Mouse (Mus musculus) layer of hippocampus, adult 8-10 months (tissue): ENCODE data around the gene Tnfrsf25. TPM values are rescaled to one million over a fixed set of nuclear protein-coding genes. Genes with fewer than 3 reads are reported as not detected.

Experiments used
- DNase-seq, 2 experiments: peaks; one replicate each; pipeline ENCODE4 v3.0.0; 2022; ENCODE audit warnings: low spot score in 2 of 2
- total RNA-seq, 4 experiments: library from RNA; stranded (reverse); gene quantifications; 2 replicates each; pipeline ENCODE4 v1.2.4; 2022

The Tnfrsf25 gene
- total RNA-seq, 4 experiments from 2014 or later = 19.8 to 71.6 (median 34.1) TPM

DNA sequence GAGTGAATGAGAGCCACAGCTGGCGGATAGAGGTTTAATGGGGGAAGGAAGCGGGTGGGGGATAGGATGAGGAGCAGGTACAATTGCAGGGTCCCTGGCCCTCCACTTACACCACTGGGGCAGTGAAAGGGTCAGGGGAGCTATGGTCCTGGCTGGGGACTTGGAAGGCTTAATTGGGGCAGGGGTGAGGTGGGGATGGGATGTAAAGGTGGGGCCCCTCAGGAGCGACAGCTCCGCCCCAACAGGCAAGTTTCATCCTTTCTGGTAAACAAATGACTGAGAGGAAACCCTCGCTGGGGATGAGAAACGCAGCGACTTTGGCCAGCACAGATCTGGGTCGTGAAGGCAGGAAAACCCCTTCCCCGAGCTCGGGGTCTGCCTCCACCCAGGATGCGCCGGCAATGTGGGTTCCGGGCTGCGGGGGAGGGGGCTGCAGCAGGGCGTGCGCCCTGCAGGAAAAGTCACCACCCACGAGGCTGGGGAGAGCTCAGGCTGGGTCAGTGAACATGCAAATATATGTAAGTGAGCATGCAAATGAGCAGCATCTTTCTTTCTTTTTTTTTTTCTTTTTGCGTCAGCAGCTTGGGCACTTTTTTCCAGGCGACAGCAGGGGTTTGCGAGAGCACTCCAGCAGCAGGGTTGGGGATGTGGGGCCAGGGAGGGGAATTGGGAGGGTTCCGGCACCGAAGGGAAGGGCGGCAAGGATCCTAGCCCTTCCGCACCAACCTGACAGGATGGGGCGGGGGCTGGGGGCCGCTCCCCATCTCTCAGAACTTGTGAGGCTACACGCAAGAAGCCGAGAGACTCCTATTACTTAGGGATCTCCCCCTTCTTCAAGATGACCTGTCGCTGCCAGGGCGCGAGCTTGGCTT, 4.8 kb downstream of the Tnfrsf25 start:
- no peak for DNase-seq

DNA sequence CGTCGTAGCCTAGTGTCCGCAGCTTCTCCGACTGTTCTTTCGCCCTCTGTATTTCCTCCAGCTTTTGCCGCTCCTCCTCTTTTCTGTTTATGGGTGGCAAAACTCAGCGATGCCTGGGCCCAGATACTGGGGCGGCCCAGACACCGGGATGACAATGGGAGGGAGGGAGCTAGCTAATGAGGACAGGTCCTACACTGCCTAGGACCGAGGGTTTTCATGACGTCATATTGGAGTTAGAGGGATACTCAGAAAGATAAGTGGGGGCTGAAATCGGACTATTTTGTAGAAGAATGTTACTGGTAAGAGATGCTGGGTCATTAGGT, 5.4 kb downstream of the Tnfrsf25 start:
- DNase-seq = no peak

DNA sequence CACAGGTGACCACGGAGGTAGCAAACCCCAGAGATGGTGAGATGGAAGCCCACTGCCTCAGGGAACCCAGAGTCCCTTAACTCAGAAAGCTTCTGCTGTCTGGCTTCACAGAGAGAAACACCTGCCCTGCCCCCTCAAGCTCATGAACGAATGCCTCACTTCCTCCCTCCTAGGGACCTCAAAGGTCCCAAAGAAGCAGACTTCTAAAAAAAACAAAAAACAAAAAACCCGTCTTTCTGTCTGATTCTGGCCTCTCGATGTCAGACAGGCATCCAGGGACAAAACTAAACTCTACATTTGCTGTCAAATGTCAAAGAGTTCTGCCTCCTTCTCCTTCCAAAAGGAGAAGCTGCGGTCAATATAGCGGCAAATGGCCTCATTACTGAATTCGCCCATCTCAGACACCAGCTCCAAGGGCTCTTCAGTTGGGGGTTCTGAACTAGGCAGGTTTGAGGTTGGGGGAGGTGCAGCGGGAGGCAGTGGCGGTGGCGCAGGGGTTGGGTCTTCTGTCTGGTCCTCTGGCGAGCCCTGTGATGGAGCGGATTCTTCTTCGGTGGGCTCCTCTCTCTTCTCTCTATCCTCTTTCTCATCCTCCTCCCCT, 8.7 kb downstream of the Tnfrsf25 start:
- DNase-seq = no peak

DNA sequence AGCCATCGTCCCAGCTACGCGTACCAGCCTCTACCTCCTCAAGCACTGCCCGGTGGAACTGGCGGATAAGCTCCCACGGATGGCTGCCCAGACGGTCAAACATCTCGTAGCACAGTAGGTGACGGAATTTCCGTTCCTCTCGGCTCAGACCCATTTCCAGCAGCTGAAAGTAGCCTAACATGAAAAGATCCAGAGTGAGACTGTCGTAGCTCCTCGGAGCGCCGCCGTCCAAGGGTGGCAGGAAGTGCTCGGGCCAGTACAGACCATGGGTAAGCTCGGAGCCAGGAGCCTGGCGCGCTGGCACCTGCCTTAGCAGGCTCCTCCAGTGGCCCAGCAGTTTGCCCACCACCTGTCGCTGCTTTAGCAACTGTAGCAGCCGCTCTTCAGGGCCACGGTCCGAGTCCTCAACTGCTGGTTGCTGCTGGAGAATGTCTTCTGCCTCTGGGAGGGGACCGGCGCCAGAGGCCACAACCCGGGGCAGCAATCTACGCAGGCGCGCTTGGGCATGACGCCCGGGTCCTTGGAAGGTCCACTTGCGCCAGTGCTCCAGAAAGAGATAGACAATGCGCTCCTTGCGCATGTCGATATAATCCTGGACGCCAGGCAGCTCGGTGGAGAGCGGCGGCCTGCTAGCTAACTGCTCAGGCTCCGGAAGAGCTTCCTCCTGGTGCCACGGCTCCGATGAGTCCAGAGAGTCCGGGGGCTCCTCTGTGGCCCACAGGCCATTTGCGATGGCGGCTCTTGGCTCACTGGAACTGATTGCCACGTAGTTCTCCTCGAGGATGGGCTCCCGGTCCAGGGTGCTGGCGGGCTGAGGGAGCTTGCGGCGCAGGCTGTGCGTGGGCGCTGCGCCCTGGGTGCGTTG, 9.7 kb downstream of the Tnfrsf25 start:
- DNase-seq = no peak

DNA sequence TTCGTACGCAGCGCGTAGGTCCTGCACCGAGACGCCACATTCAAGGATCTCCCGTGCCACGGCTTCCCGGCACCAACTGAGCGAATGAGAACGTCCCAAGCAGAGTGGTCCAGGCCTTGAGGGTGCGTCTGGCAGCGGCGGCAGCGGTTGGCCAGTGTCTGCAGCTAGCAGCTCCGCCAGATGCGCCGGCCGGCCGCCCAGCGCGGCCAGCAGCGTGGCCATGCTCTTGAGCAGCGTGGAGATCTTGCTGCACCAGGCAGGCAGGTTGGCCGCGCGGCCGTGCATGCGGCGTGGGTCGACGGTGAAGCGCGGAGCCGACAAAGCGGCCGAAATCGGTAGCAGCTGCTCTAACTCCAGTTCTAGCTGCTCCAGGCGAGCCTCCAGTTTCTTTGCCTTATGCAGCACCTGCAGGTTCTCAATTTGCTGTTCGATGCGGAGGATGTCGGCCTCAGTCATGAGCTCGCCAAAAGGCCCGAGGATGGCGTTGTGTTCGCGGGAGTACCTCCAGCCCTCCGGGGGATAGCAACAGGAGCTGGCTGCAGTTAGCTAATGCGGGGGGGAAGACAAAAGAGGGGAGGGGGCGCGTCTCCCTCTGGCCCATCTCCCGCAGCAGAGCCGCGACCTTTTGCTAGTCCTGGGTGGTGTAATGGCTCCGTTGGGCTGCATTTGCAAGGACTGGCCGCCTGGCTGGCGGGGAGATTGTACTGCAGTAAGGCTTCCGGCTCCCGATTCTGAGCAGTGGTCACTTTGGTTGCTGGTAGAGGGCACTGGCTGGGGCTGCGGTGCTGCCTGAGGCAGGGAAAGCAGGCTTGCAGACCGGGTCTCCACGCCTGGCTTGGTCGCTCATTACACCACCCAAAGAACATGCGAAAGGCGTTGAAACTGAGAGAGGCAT, 10.5 kb downstream of the Tnfrsf25 start:
- DNase-seq = no peak

DNA sequence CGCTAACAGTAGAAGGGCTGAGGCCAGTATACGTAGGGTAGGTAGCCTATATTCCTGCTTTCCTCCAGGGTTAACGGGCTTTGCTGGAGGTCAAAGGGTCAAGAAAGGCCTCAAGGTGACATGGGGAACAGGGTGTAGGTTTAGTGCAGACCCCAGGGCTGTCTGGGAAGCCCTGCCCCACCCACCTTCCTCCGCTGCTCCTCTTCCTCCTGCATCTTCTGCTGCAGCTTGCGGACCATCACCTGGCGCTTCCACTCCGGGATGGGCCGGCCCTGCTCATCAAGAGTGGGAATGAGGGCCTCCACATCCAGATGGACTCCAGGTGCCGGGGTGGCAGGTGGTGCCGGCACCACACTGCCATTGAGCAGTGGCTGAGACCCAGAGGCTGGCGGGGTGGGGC, 12.2 kb downstream of the Tnfrsf25 start:
- no peak for DNase-seq

DNA sequence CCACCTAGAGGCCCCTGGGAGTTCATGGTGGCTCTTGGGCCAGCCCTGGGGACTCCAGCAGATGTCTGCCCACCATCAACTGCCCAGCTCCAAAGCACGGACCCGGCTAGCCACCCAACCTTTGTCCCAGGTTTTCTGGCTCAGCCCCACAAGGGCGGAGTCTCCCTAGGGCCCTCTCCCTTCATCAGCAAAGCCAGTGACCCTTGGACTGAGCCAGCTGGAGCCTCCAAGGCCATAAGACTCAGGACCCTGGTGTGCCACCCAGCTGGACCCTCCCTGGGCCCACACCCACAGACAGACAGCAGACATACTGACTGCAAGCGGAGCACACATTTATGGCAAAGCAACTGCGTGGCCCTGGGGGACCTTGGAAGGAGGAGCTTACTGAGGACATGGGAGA, 13.1 kb downstream of the Tnfrsf25 start:
- no peak for DNase-seq

DNA sequence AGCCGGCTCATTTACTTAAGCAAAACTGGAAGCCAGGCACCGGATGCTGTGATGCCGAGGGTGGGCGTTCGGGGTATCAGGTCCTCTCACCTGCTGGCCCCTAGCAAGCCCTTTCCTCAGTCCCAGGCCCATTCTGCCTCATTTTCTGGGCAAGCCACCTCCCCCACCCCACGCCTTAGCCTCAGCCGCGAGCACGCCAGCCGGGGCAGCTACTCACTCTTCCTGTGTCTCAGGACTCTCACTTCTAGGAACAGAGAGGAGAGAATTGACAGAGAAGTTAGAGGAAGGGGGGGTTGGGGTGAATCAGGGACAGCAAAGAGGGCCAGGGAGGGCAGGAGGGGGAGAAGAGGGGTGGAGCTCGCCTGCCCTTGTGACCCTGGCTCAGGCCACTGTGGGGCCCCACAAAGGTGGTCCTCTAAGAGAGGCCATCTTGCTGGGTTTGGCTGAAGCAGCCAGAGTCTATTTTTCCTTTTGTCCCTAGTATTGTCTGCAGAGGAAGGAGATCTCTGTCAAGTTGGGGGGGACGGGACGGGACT, 13.7 kb downstream of the Tnfrsf25 start:
- DNase-seq = no peak

DNA sequence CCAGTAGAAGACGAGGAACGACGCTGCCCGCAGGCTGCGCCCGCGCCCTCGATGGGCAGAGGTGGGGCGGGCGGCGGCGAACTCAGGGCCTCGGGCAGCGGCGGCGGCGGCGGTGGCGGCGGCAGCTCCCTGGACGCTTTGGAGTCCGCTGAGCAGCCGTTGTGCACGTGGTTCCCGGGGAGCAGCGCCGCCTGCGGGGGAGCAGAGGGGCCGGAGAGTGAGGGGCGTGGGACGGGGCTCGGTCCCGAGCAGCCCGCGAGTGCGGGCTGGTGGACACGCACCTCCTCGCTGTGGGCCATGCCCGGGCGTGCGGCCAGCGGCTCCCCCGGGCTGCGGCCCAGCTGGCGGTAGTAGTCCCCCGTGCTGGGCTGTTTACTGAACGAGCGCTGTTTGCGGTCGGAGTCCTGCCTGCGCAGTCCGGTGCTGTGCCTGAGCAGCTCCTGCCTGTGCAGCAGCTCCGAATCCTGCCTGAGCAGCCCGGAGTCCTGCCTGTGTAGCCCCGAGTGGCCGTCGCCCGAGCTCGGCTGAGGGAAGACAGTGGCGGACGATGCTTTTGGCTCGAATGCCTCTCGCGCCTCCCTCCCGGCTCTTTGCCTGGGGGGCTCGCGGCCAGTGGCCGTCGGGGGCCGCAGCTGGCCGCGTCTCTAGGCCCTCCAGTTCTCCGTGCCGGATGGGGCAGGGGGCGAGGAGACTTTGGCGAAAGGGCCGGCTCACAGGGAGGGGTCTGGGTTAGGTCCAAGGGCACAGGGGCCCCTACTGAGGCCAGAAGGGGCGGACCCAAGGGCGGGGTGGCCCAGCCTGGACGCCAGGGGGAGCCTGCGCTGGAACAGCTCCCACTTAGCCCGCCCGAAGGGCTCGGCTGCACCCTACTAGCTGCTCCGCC, 15.3 kb downstream of the Tnfrsf25 start:
- no peak for DNase-seq

DNA sequence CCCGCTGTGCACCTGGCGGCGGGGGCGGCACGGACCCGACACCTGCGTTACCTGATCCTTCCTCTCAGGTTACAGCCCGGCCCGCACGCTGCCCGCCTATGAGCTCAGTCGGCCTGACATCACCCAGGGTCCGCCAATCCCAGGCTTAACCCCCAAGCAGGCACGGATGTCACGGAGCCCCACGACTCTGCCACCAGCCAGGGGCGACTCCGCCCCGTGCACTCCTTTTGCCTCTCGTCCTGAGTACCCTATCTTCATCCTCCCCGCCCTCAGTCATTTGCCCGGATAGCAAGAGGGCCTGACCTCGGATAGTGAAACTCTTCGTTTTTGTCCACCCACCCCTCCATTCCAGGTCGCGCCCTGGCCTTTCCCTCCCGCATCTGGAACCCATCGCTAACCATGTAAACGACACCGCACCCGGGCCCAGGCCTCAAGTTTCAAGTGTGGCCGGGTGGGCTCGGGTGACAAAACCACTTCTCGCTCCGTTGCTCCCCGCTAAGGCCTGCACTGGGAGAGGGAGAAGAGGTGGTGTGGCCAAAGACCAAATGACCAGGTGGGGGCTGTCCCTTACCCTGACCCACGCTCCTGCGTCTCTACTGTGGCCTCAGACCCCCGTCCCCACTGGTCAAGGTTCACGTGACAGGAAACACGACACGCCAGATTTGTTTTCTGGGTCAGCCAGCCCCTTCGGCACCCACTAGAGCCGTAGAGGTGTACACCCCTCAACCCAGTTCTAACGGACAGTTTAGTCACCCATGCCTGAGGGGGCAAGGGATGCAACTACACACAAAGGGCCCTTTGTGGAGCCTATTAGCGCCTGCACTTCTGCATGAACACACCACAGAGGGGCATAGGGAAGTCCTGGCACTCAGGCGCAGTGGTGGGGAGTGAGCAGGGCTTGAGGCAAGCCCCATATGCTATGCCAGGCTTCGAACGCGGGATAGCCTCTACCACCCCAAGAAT, 16.4 kb downstream of the Tnfrsf25 start:
- DNase-seq = no peak

DNA sequence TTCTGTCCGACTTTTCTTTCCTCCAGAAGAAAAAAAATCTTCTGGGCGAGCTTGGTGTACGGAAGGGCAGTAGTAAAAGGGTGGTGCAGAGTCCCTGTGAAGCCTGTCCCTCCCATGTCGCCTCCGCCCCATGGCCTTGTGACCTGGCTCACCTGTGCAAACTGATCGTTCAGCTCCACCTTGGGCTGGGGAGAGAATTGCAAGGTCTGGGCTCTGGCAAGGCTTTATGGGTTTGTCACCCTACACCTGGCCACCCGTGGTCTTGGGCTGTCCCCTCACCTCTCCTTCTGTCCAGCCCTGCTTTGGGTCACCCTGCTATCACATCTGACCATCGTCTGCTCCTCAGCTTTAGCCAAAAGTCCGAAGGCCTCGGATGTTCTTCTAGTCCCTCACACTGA, 17.0 kb downstream of the Tnfrsf25 start:
- no peak for DNase-seq

DNA sequence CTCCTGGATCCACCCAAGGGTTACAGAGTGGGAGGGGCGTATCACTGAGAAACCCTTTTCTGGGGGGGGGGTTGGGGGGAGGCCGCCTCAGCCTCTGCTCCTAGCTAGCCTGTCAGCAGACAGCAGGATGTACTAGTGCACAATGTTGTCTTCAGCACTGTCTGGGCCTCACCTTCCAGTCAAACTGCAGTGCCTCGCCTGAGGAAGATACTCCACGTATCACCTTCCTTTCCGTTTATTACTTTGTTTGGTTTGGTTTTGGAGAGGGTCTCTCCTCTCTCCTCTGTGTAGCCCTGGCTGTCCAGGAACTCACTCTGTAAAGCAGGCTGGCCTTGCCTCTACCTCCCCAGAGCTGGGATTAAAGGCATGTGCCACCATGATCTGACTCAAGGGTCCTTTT, 17.5 kb downstream of the Tnfrsf25 start:
- DNase-seq = no peak

DNA sequence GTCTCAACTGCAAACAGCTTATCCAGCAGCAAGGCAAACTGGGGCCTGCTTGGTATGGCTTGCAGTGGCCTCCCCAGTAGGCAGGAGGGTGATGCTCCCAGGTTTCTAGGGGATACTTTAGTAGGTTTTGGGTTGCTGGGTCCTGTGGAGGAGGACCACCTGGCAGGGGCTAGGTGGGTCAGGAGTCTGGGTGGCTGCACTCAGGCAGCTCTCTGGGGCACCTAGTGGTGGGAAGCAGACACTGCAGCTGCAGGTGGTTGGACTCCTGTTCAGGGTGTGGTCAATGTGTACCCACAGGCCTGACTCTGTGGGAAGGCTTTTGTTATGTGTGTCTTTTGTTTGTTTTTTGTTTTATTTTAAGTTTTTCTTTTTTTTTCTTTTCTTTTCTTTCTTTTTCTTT, 18.8 kb downstream of the Tnfrsf25 start:
- no peak for DNase-seq

DNA sequence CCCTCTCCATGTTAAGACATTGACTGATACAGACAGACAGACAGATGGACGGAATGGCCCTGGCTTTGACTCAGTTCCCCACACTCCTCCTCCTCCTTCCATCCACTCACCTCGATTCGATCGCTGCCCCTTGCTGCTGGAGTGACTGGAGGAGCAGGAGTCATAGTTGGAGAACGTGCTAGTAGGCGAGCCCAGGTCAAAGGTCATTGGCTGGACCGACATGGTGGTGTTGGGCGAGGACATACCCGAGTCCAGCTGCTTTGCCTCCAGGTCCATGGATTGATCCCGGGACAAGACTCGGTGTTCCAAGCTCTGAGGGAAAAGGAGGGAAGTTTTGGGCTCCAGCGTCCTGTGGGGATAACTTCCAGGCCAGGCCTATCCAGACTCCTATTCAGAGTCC, 19.6 kb downstream of the Tnfrsf25 start:
- DNase-seq = no peak

DNA sequence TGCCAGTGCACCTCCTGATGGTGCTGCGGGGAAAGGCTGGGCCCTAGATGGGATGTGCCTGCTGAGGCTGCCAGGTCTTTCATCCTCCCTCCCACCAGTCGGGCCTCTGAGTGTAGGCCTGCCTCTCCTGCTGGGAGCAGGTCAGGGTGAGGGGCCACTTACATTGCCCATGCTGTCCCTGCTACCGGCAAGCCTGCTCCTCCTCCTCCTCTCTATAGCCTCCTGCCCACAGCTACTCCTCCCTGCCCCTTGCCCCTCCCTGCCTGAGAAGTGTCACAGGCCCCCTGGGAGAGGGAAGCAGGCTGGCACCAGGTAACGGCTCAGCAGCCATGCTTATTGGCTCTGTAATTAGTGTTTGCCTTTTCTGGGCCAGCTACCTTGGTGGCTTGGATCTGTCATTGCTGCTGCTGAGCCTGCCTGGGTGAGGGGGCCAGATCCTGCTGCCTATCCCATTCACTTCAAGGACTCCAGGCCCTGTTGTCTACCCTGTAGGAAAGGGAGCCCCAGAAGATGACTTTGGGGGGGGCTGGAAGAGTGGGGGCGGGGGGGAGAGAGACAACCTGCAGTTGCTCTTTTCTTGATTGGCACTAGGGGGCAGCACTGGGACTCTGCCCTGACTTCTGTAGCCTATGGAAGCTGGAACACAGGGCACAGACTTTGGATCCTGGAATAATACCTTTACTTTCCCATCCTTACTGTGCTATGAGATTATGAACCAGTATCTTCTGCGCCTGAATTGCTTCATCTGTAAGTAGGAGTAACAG, 20.6 kb downstream of the Tnfrsf25 start:
- no peak for DNase-seq

DNA sequence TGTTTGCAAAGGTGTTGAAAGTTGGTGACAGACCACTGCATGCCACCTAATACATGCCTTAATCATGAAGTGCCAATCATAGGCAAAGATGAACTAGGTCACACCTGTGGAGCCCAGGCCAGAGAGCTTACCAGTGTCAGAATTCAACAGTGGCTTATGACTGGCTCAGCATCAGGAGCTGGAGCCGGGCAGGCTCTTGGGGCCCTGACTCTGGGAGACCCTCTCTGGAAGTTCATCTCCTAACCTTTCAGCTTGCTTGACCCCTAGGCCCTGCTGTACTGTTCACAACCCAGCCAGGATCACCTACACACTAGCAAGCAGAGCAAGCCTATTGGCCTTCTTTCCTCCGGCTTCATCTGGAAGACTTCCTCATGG, 21.1 kb downstream of the Tnfrsf25 start:
- DNase-seq = no peak

DNA sequence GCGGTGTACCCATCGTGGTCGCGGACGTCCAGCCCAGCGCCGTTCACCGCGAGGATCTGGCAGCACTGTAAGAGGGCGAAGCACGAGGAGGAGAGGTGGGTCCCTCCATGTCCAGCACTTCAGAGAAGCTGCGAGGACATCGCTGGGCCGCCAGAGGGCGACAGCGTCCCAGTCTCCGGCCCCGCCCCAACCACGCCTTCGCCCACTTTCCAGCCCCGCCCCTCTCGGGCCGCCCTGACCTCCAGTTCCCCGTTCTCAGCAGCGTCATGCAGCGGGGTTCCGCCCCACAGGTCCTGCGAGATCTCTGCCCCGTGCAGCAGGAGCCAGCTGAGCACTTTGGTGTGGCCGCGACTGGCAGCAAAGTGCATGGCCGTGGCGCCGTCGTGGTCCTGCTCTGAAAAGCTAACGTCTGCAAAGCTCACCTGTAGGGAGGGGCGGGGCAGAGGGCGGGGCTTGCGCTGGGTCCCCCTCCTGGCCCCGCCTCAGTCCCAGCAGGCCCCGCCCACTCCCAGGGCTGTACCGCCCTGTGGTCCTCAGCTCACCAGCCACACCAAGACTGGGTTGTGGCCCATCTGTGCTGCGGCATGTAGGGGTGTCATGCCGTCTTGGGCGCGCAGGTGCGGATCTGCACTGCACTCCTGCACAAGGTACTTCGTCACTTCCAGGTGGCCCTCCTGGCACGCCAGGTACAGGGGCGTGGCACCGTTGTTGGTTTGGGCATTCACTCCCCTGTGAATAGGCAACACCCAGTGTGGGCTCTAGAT, 22.9 kb downstream of the Tnfrsf25 start:
- peak in 1 of 2 experiments; percentile 67 for DNase-seq
